Mouse (Mus musculus): ENCODE results near the gene Capn12.

- TF ChIP-seq CTCF (conservative IDR thresholded peaks at IDR 0.05; ENCODE audit: low read length) (no peak), NANOG (IDR thresholded peaks at IDR 0.05; ENCODE audit: borderline replicate concordance, low read length) (no peak)
These were observed 18.3 kb upstream of the Capn12 start for GRCm38 (mm10) chr7:28862817-28863499.

All from E14TG2a.4 (cell line).